Mouse (Mus musculus) kidney, adult 2 months (tissue): ENCODE measurements around the gene Rilpl1. TPM values are rescaled to one million over a fixed set of nuclear protein-coding genes. Genes with fewer than 3 reads are reported as not detected.

Experiments
- DNase-seq: peaks from one replicate; pipeline ENCODE4 v3.0.0; 2021
- H3K27ac ChIP-seq: fragments of 200-500 bp; 2 replicates; pipeline ENCODE4 v1.5.1; 2012; ENCODE audit warnings: low read depth, low read length, control low read depth, inconsistent platforms; ENCODE audit not compliant: insufficient read depth
- H3K27me3 ChIP-seq: fragments of 200-500 bp; replicated peaks from 2 replicates; pipeline ENCODE4 v1.6.1; 2012; ENCODE audit warnings: mild to moderate bottlenecking, moderate library complexity, low read length, inconsistent platforms; ENCODE audit not compliant: control insufficient read depth, insufficient read depth
- H3K36me3 ChIP-seq: fragments of 200-500 bp; 2 replicates; pipeline ENCODE4 v1.6.1; 2012; ENCODE audit warnings: mild to moderate bottlenecking, moderate library complexity, low read length, inconsistent platforms; ENCODE audit not compliant: control insufficient read depth, insufficient read depth
- H3K4me1 ChIP-seq: fragments of 200-500 bp; 2 replicates; pipeline ENCODE4 v1.6.1; 2011; ENCODE audit warnings: low read length; ENCODE audit not compliant: control insufficient read depth, insufficient read depth
- H3K4me3 ChIP-seq: fragments of 200-500 bp; 2 replicates; pipeline ENCODE4 v1.5.1; 2011; ENCODE audit warnings: mild to moderate bottlenecking, low read depth, low read length, control low read depth; ENCODE audit not compliant: insufficient read depth
- CTCF ChIP-seq: fragments of 200-500 bp; conservative IDR thresholded peaks from 2 replicates; pipeline ENCODE4 v1.5.1; 2011; ENCODE audit warnings: low read depth, mild to moderate bottlenecking, control low read depth, low read length, moderate library complexity, mixed read lengths; ENCODE audit not compliant: insufficient read depth, insufficient read length
- POLR2A ChIP-seq: fragments of 200-500 bp; IDR thresholded peaks from one replicate; pipeline ENCODE4 v1.6.1; 2011; ENCODE audit warnings: low read depth, low read length, control low read depth
- WGBS: fragments of 180-500 bp; shearing (Covaris S2); methylation state at CpG from one replicate; pipeline ENCODE4 v1.1.7; 2018; 5-methylcytosine and 5-hydroxymethylcytosine counted together
- polyA plus RNA-seq: library from polyadenylated mRNA; depleted of rRNA; stranded (reverse); fragments of >200 nt; gene quantifications from 2 replicates; pipeline ENCODE4 v1.2.3, GENCODE M21; 2012

Gene Rilpl1
- polyA plus RNA-seq, 1 experiment, result 12.5 TPM

DNA sequence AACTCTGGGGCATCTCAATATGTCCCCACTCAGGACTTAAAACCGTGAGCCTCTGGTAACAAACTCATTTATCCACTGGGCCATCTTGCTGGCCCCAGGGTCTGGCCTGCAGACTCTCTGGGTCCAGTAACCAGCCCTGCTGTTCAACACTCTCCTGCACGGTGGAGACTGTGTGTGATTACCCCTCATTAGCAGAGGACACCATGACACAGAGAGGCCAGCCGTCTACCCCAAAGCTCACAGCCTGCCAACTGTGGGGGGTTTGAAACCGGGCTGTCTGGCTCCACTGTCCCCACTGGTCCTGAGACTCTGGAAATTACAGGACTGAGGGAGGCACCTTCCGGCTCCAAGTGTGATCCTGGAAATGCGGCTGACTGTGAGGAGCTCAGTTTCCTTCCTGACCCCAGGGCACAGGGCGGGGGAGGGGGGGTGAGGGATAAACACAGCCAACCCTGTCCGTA lies 2.0 kb downstream of the Rilpl1 start:
- H3K27me3 ChIP-seq, result no peaks in the 10 kb centered on the region
- DNase-seq, result peak; percentile 71
- H3K27ac ChIP-seq, result peak overlapping the region; percentile 72
- peak overlapping the region; percentile 95 for H3K4me3 ChIP-seq
- TF ChIP-seq POLR2A (no peak), CTCF (no peak)
- no peaks in the 10 kb centered on the region for H3K36me3 ChIP-seq
- 27% methylated on average over 8 of the region's 8 CpGs for WGBS
- peaks cover 9% of the 10 kb centered on the region; the same call in 1 of the 2 replicates for H3K4me1 ChIP-seq

DNA sequence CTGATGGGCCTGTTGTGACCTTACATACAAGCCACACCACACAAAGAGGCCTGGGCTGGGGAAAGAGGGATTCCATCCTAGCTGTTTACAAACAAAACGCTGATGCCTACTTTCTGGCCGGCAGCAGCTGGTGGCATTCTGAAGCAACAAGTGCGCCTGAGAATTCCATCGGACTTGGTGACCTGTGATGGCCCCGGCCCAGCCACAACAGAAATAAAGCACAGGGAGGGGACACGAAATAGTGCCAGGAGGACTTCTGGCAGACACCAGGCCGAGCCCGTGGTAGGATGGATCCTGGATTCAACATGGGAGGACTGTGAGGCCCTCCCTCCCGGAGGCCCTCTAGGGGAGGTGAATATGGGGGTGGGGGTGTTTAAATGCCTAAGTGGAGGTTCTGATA lies 2.4 kb downstream of the Rilpl1 start:
- Histone ChIP-seq H3K27me3 (no peaks in the 10 kb centered on the region), H3K36me3 (no peaks in the 10 kb centered on the region), H3K4me3 (peak overlapping the region; percentile 95), H3K27ac (peak overlapping the region; percentile 72), H3K4me1 (peaks cover 9% of the 10 kb centered on the region; the same call in 1 of the 2 replicates)
- 28% methylated on average over 9 of the region's 9 CpGs for WGBS
- no peak for DNase-seq
- TF ChIP-seq CTCF, result no peak

GRCm38 (mm10) chr5:124528351-124528750 lies 2.8 kb downstream of the Rilpl1 start:
- peak overlapping the region; percentile 20; the same call in 1 of the 2 replicates for H3K4me3 ChIP-seq

DNA sequence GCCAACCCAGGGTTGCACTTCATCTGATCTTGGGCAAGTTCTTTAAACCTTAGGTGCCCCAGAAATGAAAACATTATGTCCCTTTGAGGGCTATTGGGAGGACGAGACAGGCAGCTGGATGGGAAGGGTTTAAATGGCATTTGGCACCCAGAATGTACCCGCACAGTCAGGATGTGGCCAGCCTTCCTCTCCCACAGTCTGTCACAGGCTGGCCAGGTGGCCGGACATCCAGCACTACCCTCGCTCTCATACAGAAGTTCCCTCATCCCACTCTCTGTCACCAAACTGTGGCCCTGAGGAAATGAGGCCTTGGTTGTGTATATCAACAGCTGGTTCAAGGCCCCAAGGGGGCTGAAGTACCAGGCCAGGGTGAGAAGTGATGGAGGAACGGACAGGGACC lies 6.2 kb downstream of the Rilpl1 start:
- DNase-seq, result no peak
- Histone ChIP-seq H3K4me3 (no peak overlapping the region), H3K27me3 (no peaks in the 10 kb centered on the region), H3K4me1 (peaks cover 6% of the 10 kb centered on the region; the same call in 1 of the 2 replicates), H3K27ac (no peak overlapping the region), H3K36me3 (no peaks in the 10 kb centered on the region)
- WGBS, result 81% methylated on average over 5 of the region's 5 CpGs
- TF ChIP-seq CTCF (no peak), POLR2A (no peak)

More at GRCm38 (mm10) chr5:124528351-124528750, 2.8 kb downstream of the Rilpl1 start:
- H3K27me3 ChIP-seq, result no peaks in the 10 kb centered on the region
- peak overlapping the region; percentile 72; the same call in 1 of the 2 replicates for H3K27ac ChIP-seq
- TF ChIP-seq CTCF (no peak), POLR2A (no peak)
- DNase-seq, result no peak
- 58% methylated on average over 4 of the region's 4 CpGs for WGBS
- H3K4me1 ChIP-seq, result peaks cover 9% of the 10 kb centered on the region; the same call in 1 of the 2 replicates
- H3K36me3 ChIP-seq, result no peaks in the 10 kb centered on the region

GRCm38 (mm10) chr5:124523032-124523431 lies 8.2 kb downstream of the Rilpl1 start:
- Histone ChIP-seq H3K4me3 (no peak overlapping the region), H3K27ac (no peak overlapping the region), H3K27me3 (no peaks in the 10 kb centered on the region), H3K4me1 (no peaks in the 10 kb centered on the region), H3K36me3 (no peaks in the 10 kb centered on the region)
- TF ChIP-seq CTCF (peak; percentile 30), POLR2A (no peak)
- WGBS, result 95% methylated on average over 8 of the region's 8 CpGs
- no peak for DNase-seq

DNA sequence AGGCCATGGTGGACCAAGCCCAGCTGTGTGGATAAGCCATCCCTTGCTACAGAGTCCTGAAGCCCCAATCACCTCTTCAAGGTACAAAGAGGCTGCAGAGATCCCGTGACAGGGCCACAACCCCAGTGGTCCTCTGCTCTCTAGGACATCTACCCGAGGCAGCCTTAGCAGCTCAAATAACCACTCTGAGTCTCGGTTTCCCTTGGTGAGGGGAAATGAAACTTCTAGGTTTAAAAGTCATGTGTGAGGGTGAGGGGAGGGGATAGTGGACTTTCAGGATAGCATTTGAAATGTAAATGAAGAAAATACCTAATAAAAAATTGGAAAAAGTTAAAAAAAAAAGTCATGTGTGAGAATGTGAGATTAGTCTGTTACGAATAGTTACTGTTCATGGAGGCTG lies 9.6 kb downstream of the Rilpl1 start:
- Histone ChIP-seq H3K27me3 (no peaks in the 10 kb centered on the region), H3K27ac (no peak overlapping the region), H3K4me3 (no peak overlapping the region), H3K4me1 (no peaks in the 10 kb centered on the region), H3K36me3 (no peaks in the 10 kb centered on the region)
- DNase-seq, result no peak
- TF ChIP-seq POLR2A, result no peak
- no peak for TF ChIP-seq CTCF
- WGBS, result 75% methylated on average over 4 of the region's 4 CpGs

DNA sequence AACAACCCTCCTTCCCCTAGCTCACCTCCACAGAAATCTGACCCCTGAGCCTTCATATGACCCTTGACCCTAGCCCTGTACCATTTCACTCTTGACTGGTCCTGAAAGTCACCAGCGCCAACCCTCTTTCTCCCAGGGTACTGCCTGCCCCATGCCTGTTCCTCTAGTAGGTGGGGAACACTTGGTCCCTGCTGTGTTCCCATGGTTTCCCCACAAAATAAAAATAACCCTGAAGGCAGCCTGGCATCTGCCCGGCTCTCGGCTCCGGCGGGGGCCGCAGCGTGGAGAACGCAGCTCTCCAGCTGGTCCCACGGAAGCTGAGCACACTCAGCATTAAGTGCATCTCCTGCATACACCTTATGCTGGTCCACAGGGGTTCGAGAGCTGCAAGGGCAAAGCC lies 12.5 kb downstream of the Rilpl1 start:
- no peak for DNase-seq
- Histone ChIP-seq H3K27me3 (no peaks in the 10 kb centered on the region), H3K27ac (no peak overlapping the region), H3K4me1 (no peaks in the 10 kb centered on the region), H3K36me3 (no peaks in the 10 kb centered on the region; the same call in 1 of the 2 replicates), H3K4me3 (no peak overlapping the region)
- TF ChIP-seq POLR2A, result no peak
- no peak for TF ChIP-seq CTCF
- WGBS, result 79% methylated on average over 10 of the region's 10 CpGs

- H3K36me3 ChIP-seq, result no peaks in the 10 kb centered on the region; the same call in 1 of the 2 replicates
- 82% methylated on average over 5 of the region's 5 CpGs for WGBS
- no peak for DNase-seq
Observed at GRCm38 (mm10) chr5:124515789-124516188, 15.4 kb downstream of the Rilpl1 start.

More at GRCm38 (mm10) chr5:124515789-124516188, 15.4 kb downstream of the Rilpl1 start:
- Histone ChIP-seq H3K4me3 (no peak overlapping the region), H3K4me1 (no peaks in the 10 kb centered on the region; the same call in 1 of the 2 replicates), H3K27ac (no peak overlapping the region), H3K27me3 (no peaks in the 10 kb centered on the region)
- TF ChIP-seq CTCF, result no peak
- TF ChIP-seq POLR2A, result no peak
